Mouse (Mus musculus): Measurements from ENCODE around the gene Naaladl2.

GRCm38 (mm10) chr3:24781687-24782086 lies 362.4 kb downstream of the Naaladl2 start:
- TF ChIP-seq EP300 (IDR thresholded peaks at IDR 0.05; ENCODE audit: low read depth) = no peak
- TF ChIP-seq CTCF (IDR thresholded peaks at IDR 0.05; ENCODE audit: low read depth) = no peak
